Comparison of ENCODE assay signal across 7 mouse cellular contexts in the genomic region with DNA sequence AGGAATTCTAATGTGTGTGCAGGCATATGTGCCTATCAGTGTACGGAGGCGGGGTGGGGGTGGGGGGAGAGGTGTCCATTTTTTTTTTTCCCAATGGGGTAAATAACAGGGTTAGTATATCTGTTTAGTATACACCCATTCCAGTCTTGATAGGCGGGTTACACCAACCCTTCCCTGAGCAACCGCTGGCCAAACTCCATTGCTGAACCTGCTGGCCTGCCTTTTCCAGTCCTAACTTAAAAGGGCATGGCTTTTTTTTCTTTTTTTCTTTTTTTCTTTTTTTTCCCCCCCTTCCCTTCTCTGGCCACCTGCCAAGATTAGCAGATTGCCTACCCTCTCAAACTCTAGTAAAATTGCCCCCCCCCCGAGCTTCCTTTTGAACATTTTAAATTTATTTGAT. TPM values are rescaled to one million over a fixed set of nuclear protein-coding genes. Genes with fewer than 3 reads are reported as not detected.
DNase-seq lines count a peak whose midpoint lies in the region; ATAC-seq and TF ChIP-seq lines count a peak whose summit lies in the region.

No protein-coding gene starts in this region.

- no peak for DNase-seq in testis, postnatal 14 days (ENCODE audit: low spot score)
- no peak for DNase-seq in hindbrain, embryonic 10.5 days (ENCODE audit: low spot score)
- DNase-seq in testis, postnatal 10 days (ENCODE audit: low spot score) = peak; percentile 43
- DNase-seq in MN1 (ENCODE audit: low spot score) = no peak
- no peak for DNase-seq in adrenal gland, postnatal 14 days

- H3K27ac ChIP-seq in testis, adult 2 months (ENCODE audit: control insufficient read depth, insufficient read depth, low read depth, low read length) = no peak overlapping the region
- no peak overlapping the region for H3K27ac ChIP-seq in hindbrain, embryonic 10.5 days
- no peak overlapping the region for H3K27ac ChIP-seq in limb, embryonic 13.5 days

- H3K4me3 ChIP-seq in testis, adult 2 months (ENCODE audit: control insufficient read depth, low read depth, low read length) = peak overlapping the region; percentile 93
- H3K4me3 ChIP-seq in hindbrain, embryonic 10.5 days = peak overlapping the region; percentile 67; the same call in 1 of the 2 replicates
- peak overlapping the region; percentile 71; the same call in 1 of the 2 replicates for H3K4me3 ChIP-seq in limb, embryonic 13.5 days

- H3K9me3 ChIP-seq in hindbrain, embryonic 10.5 days = no peaks in the 10 kb centered on the region
- H3K9me3 ChIP-seq in limb, embryonic 13.5 days = no peaks in the 10 kb centered on the region

- no peaks in the 10 kb centered on the region for H3K27me3 ChIP-seq in testis, adult 2 months (ENCODE audit: control insufficient read depth, insufficient read depth, low read length)
- H3K27me3 ChIP-seq in hindbrain, embryonic 10.5 days (ENCODE audit: insufficient read depth, poor library complexity, severe bottlenecking) = peaks cover 54% of the 10 kb centered on the region
- H3K27me3 ChIP-seq in limb, embryonic 13.5 days = peaks cover 33% of the 10 kb centered on the region

- no peak overlapping the region for H3K9ac ChIP-seq in limb, embryonic 13.5 days

- no peak for TF ChIP-seq POLR2A in testis, adult 2 months (IDR thresholded peaks at IDR 0.05; ENCODE audit: control insufficient read depth, low read depth, low read length)

- no peak for ATAC-seq in limb, embryonic 13.5 days (ENCODE audit: low FRiP score, low read depth)

- no peaks in the 10 kb centered on the region for H3K36me3 ChIP-seq in testis, adult 2 months (ENCODE audit: control insufficient read depth, insufficient read depth, low read length)
- no peaks in the 10 kb centered on the region for H3K36me3 ChIP-seq in hindbrain, embryonic 10.5 days
- H3K36me3 ChIP-seq in limb, embryonic 13.5 days = no peaks in the 10 kb centered on the region

- H3K4me1 ChIP-seq in testis, adult 2 months (ENCODE audit: control insufficient read depth, insufficient read depth, low read length) = no peaks in the 10 kb centered on the region; the same call in none of the 2 replicates
- H3K4me1 ChIP-seq in hindbrain, embryonic 10.5 days (replicated peaks) = peaks cover 17% of the 10 kb centered on the region; the same call in 1 of the 2 replicates
- peaks cover 9% of the 10 kb centered on the region for H3K4me1 ChIP-seq in limb, embryonic 13.5 days

- WGBS in hindbrain, embryonic 10.5 days = 22% methylated on average over 5 of the region's 5 CpGs
- 21% methylated on average over 5 of the region's 5 CpGs for WGBS in limb, embryonic 13.5 days

- no peak for TF ChIP-seq CTCF in testis, adult 2 months (IDR thresholded peaks at IDR 0.05; ENCODE audit: control insufficient read depth, insufficient read depth, insufficient replicate concordance, low read depth, low read length)

- peak overlapping the region; percentile 80 for H3K4me2 ChIP-seq in limb, embryonic 13.5 days (replicated peaks)

RNA-seq across cellular contexts. Expression of a gene that starts 1.1 kb away (rescaled TPM):
- 12.8 and 14.6 TPM in 2 replicates for polyA plus RNA-seq in testis, adult 2 months (2012; rRNA removed)
- polyA plus RNA-seq in hindbrain, embryonic 10.5 days (2016; fragmentation: Nextera tagmentation; extraction: Ambion mirVana) = 0.36 and 0.90 TPM in 2 replicates
- 0.59 and 0.75 TPM in 2 replicates for polyA plus RNA-seq in limb, embryonic 13.5 days (2015; fragmentation: Nextera tagmentation; extraction: Ambion mirVana)
- 7.8 and 10.7 TPM in 2 replicates for total RNA-seq in adrenal gland, postnatal 14 days (2021)
